Mouse (Mus musculus) intestine, embryonic 14.5 days (tissue): Measurements from ENCODE around the gene Anapc13. TPM values are rescaled to one million over a fixed set of nuclear protein-coding genes. Genes with fewer than 3 reads are reported as not detected.
A peak's percentile ranks its signal among the peaks of the same experiment; 100 is the strongest.

Source experiments
- ATAC-seq: fragments of 200-750 bp; cut with Nextera tagmentation; replicated peaks from 2 replicates; pipeline ENCODE4 v1.8.0; 2017; ENCODE audit warnings: low read depth, moderate number of reproducible peaks, moderate TSS enrichment, moderate library complexity; ENCODE audit not compliant: low FRiP score, low TSS enrichment
- DNase-seq: peaks from one replicate; pipeline ENCODE4 v3.0.0-alpha.2; 2018; ENCODE audit warnings: low spot score
- H3K27ac ChIP-seq: fragments of 300-500 bp; sonication (generic); 2 replicates; pipeline ENCODE4 v1.5.1; 2014; ENCODE audit warnings: low read depth, mild to moderate bottlenecking, control low read depth
- H3K27me3 ChIP-seq: fragments of 300-500 bp; sonication (generic); replicated peaks from 2 replicates; pipeline ENCODE4 v1.6.1; 2014; ENCODE audit warnings: low read length, control low read depth; ENCODE audit not compliant: control insufficient read depth, insufficient read depth
- H3K36me3 ChIP-seq: fragments of 300-500 bp; sonication (generic); 2 replicates; pipeline ENCODE4 v1.6.1; 2014; ENCODE audit warnings: low read length, control low read depth; ENCODE audit not compliant: control insufficient read depth, insufficient read depth
- H3K4me1 ChIP-seq: fragments of 300-500 bp; sonication (generic); replicated peaks from 2 replicates; pipeline ENCODE4 v1.6.1; 2014; ENCODE audit warnings: low read length, control low read depth, mixed read lengths; ENCODE audit not compliant: control insufficient read depth, insufficient read depth
- H3K4me2 ChIP-seq: fragments of 300-500 bp; sonication (generic); 2 replicates; pipeline ENCODE4 v1.6.1; 2014; ENCODE audit warnings: low read length
- H3K4me3 ChIP-seq: fragments of 300-500 bp; sonication (generic); 2 replicates; pipeline ENCODE4 v1.5.1; 2014; ENCODE audit warnings: low read depth, low read length, control low read depth, mixed read lengths
- H3K9ac ChIP-seq: fragments of 300-500 bp; sonication (generic); 2 replicates; pipeline ENCODE4 v1.6.1; 2014; ENCODE audit warnings: mild to moderate bottlenecking, low read length
- H3K9me3 ChIP-seq: fragments of 300-500 bp; sonication (generic); 2 replicates; pipeline ENCODE4 v1.6.1; 2016; ENCODE audit warnings: low read length, control low read depth; ENCODE audit not compliant: control insufficient read depth
- WGBS: fragments of 180-500 bp; shearing (Covaris S2); extraction: QIAGEN DNeasy Blood & Tissue Kit; methylation state at CpG from one replicate; pipeline ENCODE4 v1.1.7; 2014; 5-methylcytosine and 5-hydroxymethylcytosine counted together
- polyA plus RNA-seq: library from polyadenylated mRNA; unstranded; fragments of >200 nt; fragmentation: Nextera tagmentation; extraction: Ambion mirVana; gene quantifications from 2 replicates; pipeline ENCODE4 v1.2.1, GENCODE M21; 2014

The Anapc13 gene
- polyA plus RNA-seq, 1 experiment from 2014 or later: 216 TPM

DNA sequence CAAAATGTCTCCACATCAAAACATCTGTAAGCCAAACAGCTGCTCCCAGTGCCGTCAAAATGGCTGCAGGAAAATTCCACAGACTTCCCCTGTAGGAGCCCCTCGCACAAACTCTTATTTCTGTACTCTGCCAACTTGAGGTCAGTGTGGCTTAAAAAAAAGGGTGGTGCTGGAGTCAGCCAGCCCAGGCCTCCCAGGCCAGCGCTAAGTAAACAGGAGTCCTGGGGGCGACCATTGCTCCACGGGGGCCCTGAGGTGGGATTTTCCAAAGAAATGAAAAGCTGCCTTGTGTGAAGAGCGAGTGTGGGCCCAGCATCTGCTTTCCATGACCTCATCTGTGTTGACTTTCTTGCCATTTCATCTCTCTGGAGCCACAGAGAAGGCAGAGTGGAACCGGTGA lies 55.4 kb downstream of the Anapc13 start:
- H3K4me3 ChIP-seq: no peak overlapping the region
- ATAC-seq (peak; percentile 15; the same call in 1 of the 2 replicates), DNase-seq (no peak)

More for the DNA sequence above, 55.4 kb downstream of the Anapc13 start:
- no peak overlapping the region for H3K27ac ChIP-seq
- 22% methylated on average over 7 of the region's 7 CpGs for WGBS
- H3K4me1 ChIP-seq: peaks cover 7% of the 10 kb centered on the region; the same call in 1 of the 2 replicates
- no peak overlapping the region for H3K4me2 ChIP-seq
- no peaks in the 10 kb centered on the region for H3K9me3 ChIP-seq
- no peaks in the 10 kb centered on the region for H3K27me3 ChIP-seq
- H3K36me3 ChIP-seq: no peaks in the 10 kb centered on the region
- H3K9ac ChIP-seq: no peak overlapping the region

Other genes with a start within 250 kb of the Anapc13 start
- gene Ky, start 120.5 kb upstream of the Anapc13 start, polyA plus RNA-seq: 0.57 and 0.75 TPM in 2 replicates
- 40.2 and 46.2 TPM in 2 replicates for gene Cep63, start 238 bp downstream of the Anapc13 start, polyA plus RNA-seq
- gene Amotl2, start 90.4 kb downstream of the Anapc13 start, polyA plus RNA-seq: 29.3 and 33.6 TPM in 2 replicates
- 24.4 and 24.9 TPM in 2 replicates for gene Ryk, start 208.6 kb downstream of the Anapc13 start, polyA plus RNA-seq